In the genomic region with DNA sequence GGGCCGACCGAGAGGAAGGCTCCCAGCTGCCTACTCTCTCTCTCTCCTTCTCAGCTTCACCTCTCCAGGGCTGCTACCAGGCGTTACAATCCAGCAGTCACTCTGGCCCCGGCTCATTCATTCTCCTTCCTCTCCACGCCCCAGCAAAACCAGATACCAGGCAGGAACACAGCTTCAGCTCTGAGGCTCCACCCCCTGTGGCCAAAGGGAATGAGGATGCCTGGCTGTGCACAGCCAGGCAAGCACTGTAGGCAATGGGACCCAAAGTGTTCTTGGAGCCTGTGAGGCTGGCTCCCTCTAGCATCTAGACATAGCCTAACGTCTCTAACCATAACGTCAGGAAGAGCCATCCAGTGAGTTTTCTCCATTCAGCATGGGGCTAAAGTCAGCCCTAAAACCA, we compare ENCODE assay signal across 8 mouse cellular contexts.
DNase-seq lines count a peak whose midpoint lies in the region; ATAC-seq lines count a peak whose summit lies in the region.

No protein-coding gene starts in this region.

- H3K9ac ChIP-seq in forebrain, embryonic 13.5 days = no peak overlapping the region

- H3K27ac ChIP-seq in forebrain, embryonic 13.5 days = no peak overlapping the region

- H3K9me3 ChIP-seq in forebrain, embryonic 13.5 days (replicated peaks) = no peaks in the 10 kb centered on the region

- H3K4me3 ChIP-seq in forebrain, embryonic 13.5 days = no peak overlapping the region

- H3K4me1 ChIP-seq in forebrain, embryonic 13.5 days = peaks cover 26% of the 10 kb centered on the region

- ATAC-seq in forebrain, embryonic 13.5 days = no peak

- DNase-seq in urinary bladder, postnatal 14 days (ENCODE audit: low spot score) = peak; percentile 65
- DNase-seq in urinary bladder, adult 2 months (ENCODE audit: low spot score) = no peak
- DNase-seq in fibroblast of lung, adult 2 months (ENCODE audit: low read depth) = peak; percentile 48
- peak; percentile 52 for DNase-seq in kidney, postnatal 14 days
- DNase-seq in yolk sac, embryonic 10.5 days (ENCODE audit: low spot score) = peak; percentile 65
- DNase-seq in thymus, postnatal 14 days = no peak
- DNase-seq in thymus, postnatal 4 days = no peak

- H3K36me3 ChIP-seq in forebrain, embryonic 13.5 days (ENCODE audit: poor library complexity, severe bottlenecking) = no peaks in the 10 kb centered on the region

- 36% methylated on average over 7 of the region's 7 CpGs for WGBS in forebrain, embryonic 13.5 days

- H3K4me2 ChIP-seq in forebrain, embryonic 13.5 days = no peak overlapping the region

- no peaks in the 10 kb centered on the region for H3K27me3 ChIP-seq in forebrain, embryonic 13.5 days

Comparison
In these comparisons a context has a peak if more than half of its experiments do, and no peak if none do; other contexts are left out.
1. DNase-seq: peak in urinary bladder, postnatal 14 days (single experiment), fibroblast of lung, adult 2 months (single experiment), kidney, postnatal 14 days (single experiment) and yolk sac, embryonic 10.5 days (single experiment); none in urinary bladder, adult 2 months (single experiment), thymus, postnatal 14 days (single experiment) and thymus, postnatal 4 days (single experiment).